Mouse (Mus musculus): ENCODE results near the gene Hdgfl3. TPM values are rescaled to one million over a fixed set of nuclear protein-coding genes. Genes with fewer than 3 reads are reported as not detected.
A peak's percentile ranks its signal among the peaks of the same experiment; 100 is the strongest.

Hdgfl3 gene
- polyA plus RNA-seq (2015; fragmentation: Nextera tagmentation; extraction: Ambion mirVana) = 14.0 and 14.4 TPM in 2 replicates

DNA sequence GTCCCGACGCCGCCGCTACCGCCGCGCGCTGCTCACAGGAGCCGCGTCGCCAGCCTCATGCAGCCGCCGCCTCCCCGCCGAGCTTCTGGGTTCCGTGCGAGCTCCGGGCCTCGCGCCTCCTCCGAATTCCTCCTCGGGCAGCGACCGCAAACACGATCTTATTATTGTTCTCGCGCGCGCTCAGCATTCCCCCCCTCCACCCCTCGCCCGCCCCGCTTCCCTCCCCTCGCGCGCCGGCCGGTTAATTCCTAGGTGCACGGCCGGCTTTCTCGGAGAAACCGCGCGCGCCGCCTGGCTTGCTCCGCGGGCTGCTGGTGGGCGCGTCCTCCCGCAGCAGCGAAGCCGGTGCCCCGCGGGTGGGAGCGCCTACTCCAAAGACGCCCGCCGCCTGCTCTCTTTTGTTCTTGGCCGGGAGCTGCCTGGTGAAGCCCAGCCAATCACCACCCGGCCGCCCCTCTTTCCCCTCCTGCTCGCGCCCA lies at the start of gene Hdgfl3:
Hdgfl3 (minus strand) TSS at position 207 of the 479 bp plus-strand sequence.
- Histone ChIP-seq H3K4me3 (replicated peaks) (peak within 1 kb of the TSS; percentile 86), H3K4me1 (peaks cover 15% of the 10 kb centered on the region), H3K36me3 (no peaks in the 10 kb centered on the region), H3K4me2 (peak within 1 kb of the TSS; percentile 84), H3K9ac (peak within 1 kb of the TSS; percentile 87), H3K27me3 (peaks cover 22% of the 10 kb centered on the region), H3K9me3 (replicated peaks) (no peaks in the 10 kb centered on the region), H3K27ac (peak within 1 kb of the TSS; percentile 87)
- peak; percentile 86 for ATAC-seq (replicated peaks; ENCODE audit: low FRiP score)
- WGBS = under 1% methylated on average over 59 of the region's 63 CpGs

DNA sequence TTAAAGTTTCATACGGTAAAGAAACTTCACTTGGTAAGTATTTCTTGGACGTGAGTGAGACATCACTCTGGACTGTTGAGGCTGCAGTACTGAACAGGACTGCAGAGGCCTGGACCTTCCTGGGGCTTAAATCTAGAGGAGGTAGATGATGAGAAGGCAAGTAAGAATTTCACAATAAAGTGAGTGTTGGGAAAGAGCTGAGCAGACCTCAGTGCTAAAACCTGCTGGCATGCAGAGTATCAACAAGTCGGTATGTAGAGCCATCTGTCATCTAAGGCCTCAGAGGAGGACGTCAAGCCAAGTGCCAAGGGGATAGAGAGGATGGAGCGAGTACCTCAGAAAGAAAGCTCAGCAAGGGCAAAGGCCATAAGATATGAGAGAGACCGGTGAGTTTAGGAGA lies 49.4 kb upstream of the Hdgfl3 start:
- no peak for ATAC-seq (replicated peaks; ENCODE audit: low FRiP score)
- no peak overlapping the region for H3K4me3 ChIP-seq (replicated peaks)
- no peak overlapping the region for H3K9ac ChIP-seq
- H3K27ac ChIP-seq = no peak overlapping the region
- no peaks in the 10 kb centered on the region for H3K4me1 ChIP-seq
- no peak overlapping the region for H3K4me2 ChIP-seq
- 84% methylated on average over 6 of the region's 6 CpGs for WGBS
- H3K36me3 ChIP-seq = no peaks in the 10 kb centered on the region
- H3K27me3 ChIP-seq = peaks cover 17% of the 10 kb centered on the region
- H3K9me3 ChIP-seq (replicated peaks) = no peaks in the 10 kb centered on the region

DNA sequence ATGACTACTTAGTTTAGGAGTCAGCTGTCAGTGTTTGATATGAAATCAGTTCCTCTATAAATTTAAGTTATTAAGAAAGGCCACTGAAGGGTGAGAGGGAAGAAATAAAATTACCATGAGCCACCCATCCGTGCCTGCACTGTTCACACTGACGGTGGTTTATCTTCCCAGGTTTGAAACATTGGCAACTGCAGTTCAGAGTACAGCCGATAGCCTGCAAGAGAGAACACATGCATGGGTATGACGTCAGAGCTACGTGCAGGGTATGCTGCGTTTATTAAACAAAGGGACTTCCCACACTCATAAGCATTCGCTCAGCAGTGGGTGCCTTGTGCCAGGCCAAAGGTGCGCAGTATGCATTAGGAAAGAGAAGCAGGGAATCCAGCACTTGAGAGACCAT lies 44.0 kb upstream of the Hdgfl3 start:
- H3K9ac ChIP-seq = no peak overlapping the region
- no peak overlapping the region for H3K27ac ChIP-seq
- H3K4me3 ChIP-seq (replicated peaks) = no peak overlapping the region
- no peaks in the 10 kb centered on the region for H3K27me3 ChIP-seq
- H3K4me1 ChIP-seq = no peaks in the 10 kb centered on the region
- 79% methylated on average over 8 of the region's 8 CpGs for WGBS
- no peaks in the 10 kb centered on the region for H3K9me3 ChIP-seq (replicated peaks)
- no peak for ATAC-seq (replicated peaks; ENCODE audit: low FRiP score)
- H3K36me3 ChIP-seq = no peaks in the 10 kb centered on the region
- H3K4me2 ChIP-seq = no peak overlapping the region

DNA sequence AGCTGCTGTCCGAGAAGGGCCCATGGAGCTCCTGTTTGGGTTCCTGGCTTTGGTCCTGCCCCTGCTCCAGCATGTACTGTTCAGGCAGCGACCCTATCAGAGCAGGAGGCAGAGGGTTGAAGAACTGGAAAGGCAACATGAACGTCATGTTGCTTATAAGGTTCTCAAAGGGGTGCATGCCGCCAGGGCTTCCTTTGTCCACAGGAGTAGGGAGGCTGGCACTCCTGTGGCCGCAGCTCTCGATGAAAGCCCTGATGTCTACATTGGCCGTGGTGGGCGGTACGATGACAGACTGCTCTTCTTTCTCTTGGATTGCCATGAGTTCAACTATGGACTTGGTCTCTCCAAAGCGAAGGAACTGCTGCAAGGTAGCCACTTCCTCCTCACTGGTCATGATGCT lies 40.3 kb upstream of the Hdgfl3 start:
- Histone ChIP-seq H3K4me1 (no peaks in the 10 kb centered on the region), H3K9ac (no peak overlapping the region), H3K4me2 (no peak overlapping the region), H3K27me3 (peaks cover 7% of the 10 kb centered on the region; the same call in 1 of the 2 replicates), H3K9me3 (replicated peaks) (no peaks in the 10 kb centered on the region), H3K4me3 (replicated peaks) (no peak overlapping the region), H3K36me3 (no peaks in the 10 kb centered on the region), H3K27ac (no peak overlapping the region)
- 92% methylated on average over 10 of the region's 10 CpGs for WGBS
- no peak for ATAC-seq (replicated peaks; ENCODE audit: low FRiP score)

DNA sequence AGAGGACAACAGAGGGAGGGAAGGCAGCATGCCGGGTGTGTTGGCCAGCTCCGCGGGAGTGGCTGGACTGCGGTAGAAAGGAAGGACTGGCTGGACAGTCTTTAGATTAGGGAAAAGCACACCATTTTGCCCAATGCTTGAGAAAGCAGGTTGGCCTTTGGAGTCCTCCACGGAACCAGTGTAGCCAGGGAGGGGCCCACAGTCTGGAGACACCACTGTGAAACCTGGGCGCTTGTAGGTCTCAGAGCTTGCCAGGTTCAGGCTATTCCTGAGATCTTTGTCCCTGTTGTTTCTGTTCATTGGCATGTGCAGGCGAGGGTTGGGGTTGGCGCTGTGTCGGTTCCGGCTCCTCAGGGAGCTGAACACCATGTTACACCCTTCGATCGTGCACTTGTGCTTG lies 39.7 kb upstream of the Hdgfl3 start:
- Histone ChIP-seq H3K36me3 (no peaks in the 10 kb centered on the region), H3K27ac (no peak overlapping the region), H3K4me2 (no peak overlapping the region), H3K27me3 (peaks cover 7% of the 10 kb centered on the region; the same call in 1 of the 2 replicates), H3K4me3 (replicated peaks) (no peak overlapping the region), H3K4me1 (no peaks in the 10 kb centered on the region), H3K9me3 (replicated peaks) (no peaks in the 10 kb centered on the region), H3K9ac (no peak overlapping the region)
- ATAC-seq (replicated peaks; ENCODE audit: low FRiP score) = no peak
- WGBS = 94% methylated on average over 12 of the region's 12 CpGs

DNA sequence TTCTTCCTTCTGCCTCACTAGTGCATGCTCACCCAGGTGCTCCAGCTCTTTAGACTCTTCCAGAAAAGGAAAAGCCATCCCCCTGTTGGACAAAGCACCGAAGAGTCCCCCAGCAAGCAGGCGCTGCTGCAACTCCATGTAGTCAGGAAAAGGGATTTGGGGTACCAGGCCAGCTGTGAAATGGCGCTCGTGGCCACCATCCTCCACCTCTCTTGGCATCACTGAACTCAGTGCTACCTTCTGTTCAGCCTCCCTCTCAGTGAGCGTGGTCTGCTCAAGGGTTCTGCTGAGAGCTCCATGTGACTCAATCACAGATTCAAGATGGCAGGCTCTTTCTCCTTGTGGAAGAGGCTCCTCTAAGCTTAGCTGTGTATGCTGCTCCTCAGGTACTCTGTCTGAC lies 39.1 kb upstream of the Hdgfl3 start:
- Histone ChIP-seq H3K9ac (no peak overlapping the region), H3K4me2 (no peak overlapping the region), H3K36me3 (no peaks in the 10 kb centered on the region), H3K9me3 (replicated peaks) (no peaks in the 10 kb centered on the region), H3K4me1 (no peaks in the 10 kb centered on the region), H3K4me3 (replicated peaks) (no peak overlapping the region), H3K27ac (no peak overlapping the region), H3K27me3 (peaks cover 7% of the 10 kb centered on the region; the same call in 1 of the 2 replicates)
- ATAC-seq (replicated peaks; ENCODE audit: low FRiP score) = no peak
- 95% methylated on average over 5 of the region's 5 CpGs for WGBS

DNA sequence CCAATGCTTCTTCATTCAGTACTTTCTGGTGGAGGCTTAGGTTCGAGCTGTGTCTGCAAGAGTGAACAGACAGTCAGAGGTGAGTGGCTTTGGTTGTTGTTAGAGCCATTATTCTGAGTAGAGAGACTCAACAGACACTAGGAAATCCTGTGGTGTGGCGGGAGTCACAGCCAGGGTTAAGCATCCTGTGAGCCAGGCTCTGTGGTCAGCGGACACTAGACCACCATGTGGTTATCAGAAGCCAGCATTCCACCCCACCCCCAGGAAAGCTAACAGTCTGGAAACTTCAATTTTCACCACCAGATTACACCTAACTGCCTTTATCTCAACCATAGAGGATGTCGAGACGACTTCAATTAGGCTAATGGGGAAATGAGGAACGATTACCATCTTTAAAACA lies 34.7 kb upstream of the Hdgfl3 start:
- peaks cover 7% of the 10 kb centered on the region; the same call in 1 of the 2 replicates for H3K27me3 ChIP-seq
- no peaks in the 10 kb centered on the region for H3K4me1 ChIP-seq
- no peak overlapping the region for H3K27ac ChIP-seq
- no peak for ATAC-seq (replicated peaks; ENCODE audit: low FRiP score)
- no peaks in the 10 kb centered on the region for H3K9me3 ChIP-seq (replicated peaks)
- 75% methylated on average over 6 of the region's 6 CpGs for WGBS
- H3K36me3 ChIP-seq = no peaks in the 10 kb centered on the region
- no peak overlapping the region for H3K4me2 ChIP-seq
- no peak overlapping the region for H3K9ac ChIP-seq
- no peak overlapping the region for H3K4me3 ChIP-seq (replicated peaks)

DNA sequence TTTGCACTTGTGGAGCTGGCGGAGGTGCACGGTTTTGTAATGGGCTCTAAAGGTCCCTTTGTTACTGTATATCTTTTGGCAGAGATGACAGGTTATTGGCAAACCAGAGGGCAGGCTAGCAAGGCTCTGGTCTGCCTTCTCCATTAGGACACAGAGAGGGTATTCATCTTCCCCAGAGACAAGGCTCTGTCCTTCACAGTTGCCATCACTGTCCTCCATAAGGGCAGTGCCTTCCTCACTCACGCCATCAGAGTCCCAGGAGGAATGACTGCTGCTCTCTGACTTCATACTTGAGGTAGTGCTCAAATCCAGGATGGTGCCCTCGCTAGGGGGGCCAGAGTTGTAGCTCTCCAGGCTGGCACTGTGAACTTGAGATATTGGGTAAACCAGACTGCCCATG lies 34.2 kb upstream of the Hdgfl3 start:
- Histone ChIP-seq H3K4me1 (no peaks in the 10 kb centered on the region), H3K27ac (no peak overlapping the region), H3K36me3 (no peaks in the 10 kb centered on the region), H3K27me3 (peaks cover 7% of the 10 kb centered on the region; the same call in 1 of the 2 replicates), H3K9me3 (replicated peaks) (no peaks in the 10 kb centered on the region), H3K9ac (no peak overlapping the region), H3K4me2 (no peak overlapping the region), H3K4me3 (replicated peaks) (no peak overlapping the region)
- no peak for ATAC-seq (replicated peaks; ENCODE audit: low FRiP score)
- WGBS = 89% methylated on average over 4 of the region's 4 CpGs

DNA sequence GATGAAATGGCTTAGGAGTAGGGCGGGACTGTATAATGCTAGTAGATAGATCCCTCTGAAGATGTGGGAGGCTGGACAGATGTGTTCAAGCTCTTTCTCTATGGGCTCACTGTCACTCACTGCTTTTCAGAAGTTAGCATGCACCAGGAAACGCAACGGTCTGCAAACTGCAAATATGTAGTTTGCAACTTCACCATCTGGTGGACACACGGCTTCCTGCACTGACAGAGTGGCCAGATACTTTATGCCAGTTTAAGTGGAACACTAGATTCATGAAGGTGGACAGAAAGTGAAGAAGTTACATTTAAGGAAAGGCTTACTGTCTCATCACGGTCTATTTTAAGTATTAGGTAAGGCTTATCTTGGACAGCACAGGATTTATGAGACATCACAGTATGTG lies 31.9 kb upstream of the Hdgfl3 start:
- Histone ChIP-seq H3K9me3 (replicated peaks) (no peaks in the 10 kb centered on the region), H3K4me2 (no peak overlapping the region), H3K9ac (no peak overlapping the region), H3K27me3 (peaks cover 3% of the 10 kb centered on the region; the same call in 1 of the 2 replicates), H3K4me3 (replicated peaks) (no peak overlapping the region), H3K36me3 (no peaks in the 10 kb centered on the region), H3K27ac (no peak overlapping the region), H3K4me1 (no peaks in the 10 kb centered on the region)
- no peak for ATAC-seq (replicated peaks; ENCODE audit: low FRiP score)
- WGBS = 82% methylated on average over 5 of the region's 5 CpGs

DNA sequence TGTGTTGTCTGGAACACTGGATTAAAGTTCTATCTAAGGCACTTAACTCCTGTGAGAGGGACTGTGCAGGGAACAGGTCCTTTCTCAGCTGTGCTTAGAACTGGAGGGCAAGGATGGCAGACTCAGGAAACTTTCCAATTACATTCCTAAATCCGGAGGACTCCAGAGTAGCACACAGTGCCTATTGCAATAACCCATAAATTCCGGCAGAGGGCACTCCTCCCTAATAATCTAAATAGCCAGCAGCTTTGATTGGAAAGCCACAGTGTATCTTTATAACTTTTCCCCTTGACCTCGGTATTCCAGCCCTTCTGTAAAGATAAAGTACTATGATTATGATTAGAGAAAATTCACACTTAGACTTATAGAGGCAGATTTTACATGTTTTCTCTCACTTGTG lies 25.4 kb upstream of the Hdgfl3 start:
- H3K4me2 ChIP-seq = no peak overlapping the region
- no peaks in the 10 kb centered on the region for H3K4me1 ChIP-seq
- H3K9ac ChIP-seq = no peak overlapping the region
- WGBS = 3% methylated on average over 3 of the region's 3 CpGs
- ATAC-seq (replicated peaks; ENCODE audit: low FRiP score) = no peak
- no peak overlapping the region for H3K27ac ChIP-seq
- H3K27me3 ChIP-seq = no peaks in the 10 kb centered on the region
- H3K4me3 ChIP-seq (replicated peaks) = no peak overlapping the region
- H3K36me3 ChIP-seq = no peaks in the 10 kb centered on the region
- no peaks in the 10 kb centered on the region for H3K9me3 ChIP-seq (replicated peaks)

DNA sequence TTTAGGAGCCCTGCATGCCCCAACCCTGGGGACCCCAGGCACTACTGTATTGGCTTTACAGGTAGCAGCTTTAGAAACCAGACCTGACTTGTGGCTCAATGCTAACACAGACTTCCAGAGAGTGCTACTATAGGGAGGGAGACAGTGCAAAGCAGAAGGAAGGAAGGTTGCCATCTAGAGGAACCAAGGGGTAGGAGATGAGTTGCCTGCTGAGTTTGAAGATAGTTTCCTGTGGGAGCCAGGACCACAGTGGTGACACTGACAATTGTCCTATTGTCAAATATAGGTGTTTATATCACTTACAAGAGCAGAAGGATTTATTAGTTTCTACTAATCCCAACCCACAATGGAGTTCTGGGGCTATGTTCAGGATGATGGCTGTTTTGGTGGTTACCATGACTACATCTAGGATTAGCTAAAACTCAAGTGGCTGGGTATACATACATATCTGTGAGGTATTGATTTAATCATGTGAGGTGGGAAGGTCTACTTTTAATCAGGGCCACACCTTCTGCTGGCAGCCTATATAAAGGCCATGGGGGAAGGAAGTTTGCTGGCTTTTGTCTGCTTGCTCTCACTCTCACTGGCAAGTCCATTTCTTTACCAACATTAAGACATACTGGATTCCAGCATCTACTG lies 20.1 kb upstream of the Hdgfl3 start:
- Histone ChIP-seq H3K36me3 (no peaks in the 10 kb centered on the region), H3K9ac (no peak overlapping the region)
- ATAC-seq (replicated peaks; ENCODE audit: low FRiP score) = no peak

DNA sequence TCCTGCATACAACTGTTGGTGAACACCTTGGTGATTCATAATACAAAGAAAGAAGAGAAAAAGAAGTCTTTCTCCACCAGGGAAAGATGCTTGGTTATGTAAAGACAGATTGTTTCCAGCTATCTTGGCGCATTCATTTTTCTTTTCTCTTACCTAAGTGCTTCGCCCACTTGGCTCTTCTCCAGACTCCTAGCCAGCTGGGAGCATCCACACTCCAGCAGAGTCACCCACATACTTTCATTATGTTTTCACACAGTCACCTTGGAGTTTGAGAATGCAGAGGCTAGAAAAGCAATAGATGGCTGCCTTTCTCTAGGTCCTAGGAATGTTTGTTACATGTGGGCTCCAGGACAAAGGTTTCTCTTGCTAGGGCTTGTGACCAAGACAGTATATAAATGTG lies 16.2 kb upstream of the Hdgfl3 start:
- no peak overlapping the region for H3K4me3 ChIP-seq (replicated peaks)
- no peak overlapping the region for H3K4me2 ChIP-seq
- no peak overlapping the region for H3K9ac ChIP-seq
- no peaks in the 10 kb centered on the region for H3K4me1 ChIP-seq
- H3K36me3 ChIP-seq = no peaks in the 10 kb centered on the region
- 84% methylated on average over 2 of the region's 2 CpGs for WGBS
- H3K27ac ChIP-seq = no peak overlapping the region
- no peaks in the 10 kb centered on the region for H3K9me3 ChIP-seq (replicated peaks)
- ATAC-seq (replicated peaks; ENCODE audit: low FRiP score) = no peak
- H3K27me3 ChIP-seq = no peaks in the 10 kb centered on the region

More for the DNA sequence above, 20.1 kb upstream of the Hdgfl3 start:
- H3K27ac ChIP-seq = no peak overlapping the region
- no peaks in the 10 kb centered on the region for H3K9me3 ChIP-seq (replicated peaks)
- no peaks in the 10 kb centered on the region for H3K27me3 ChIP-seq
- H3K4me1 ChIP-seq = no peaks in the 10 kb centered on the region
- no peak overlapping the region for H3K4me3 ChIP-seq (replicated peaks)
- no peak overlapping the region for H3K4me2 ChIP-seq

DNA sequence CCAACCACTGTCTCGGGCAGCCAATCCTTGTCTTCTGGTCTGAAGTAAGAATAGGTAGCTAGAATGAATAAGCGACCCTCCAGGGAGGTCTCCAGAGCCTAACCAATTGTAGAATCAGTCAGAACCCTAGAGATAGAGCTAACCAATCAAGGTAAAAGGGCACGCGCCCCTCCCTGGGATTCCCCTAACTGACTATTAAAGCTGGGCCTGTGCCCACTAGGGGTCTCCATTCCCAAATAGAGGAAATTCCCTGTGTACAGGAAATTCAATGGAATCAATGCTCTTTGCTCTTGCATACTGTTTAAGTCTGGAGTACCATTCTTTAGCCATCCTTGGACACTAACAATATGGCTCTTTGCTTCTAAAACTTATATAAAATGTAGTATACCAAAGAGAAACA lies 11.1 kb upstream of the Hdgfl3 start:
- Histone ChIP-seq H3K4me3 (replicated peaks) (no peak overlapping the region), H3K36me3 (no peaks in the 10 kb centered on the region), H3K4me1 (no peaks in the 10 kb centered on the region), H3K9me3 (replicated peaks) (no peaks in the 10 kb centered on the region), H3K27ac (no peak overlapping the region), H3K27me3 (no peaks in the 10 kb centered on the region), H3K9ac (no peak overlapping the region), H3K4me2 (no peak overlapping the region)
- ATAC-seq (replicated peaks; ENCODE audit: low FRiP score) = no peak
- 24% methylated on average over 4 of the region's 4 CpGs for WGBS

All from kidney, embryonic 15.5 days (tissue).